Mouse (Mus musculus) liver, postnatal 0 days (tissue): Measurements from ENCODE around the gene Ppp1r16b. TPM values are rescaled to one million over a fixed set of nuclear protein-coding genes. Genes with fewer than 3 reads are reported as not detected.

ENCODE experiments used
- ATAC-seq: fragments of 200-750 bp; cut with Nextera tagmentation; 2 replicates; pipeline ENCODE4 v1.8.0; 2017; ENCODE audit warnings: mild to moderate bottlenecking, moderate library complexity
- DNase-seq: peaks from one replicate; pipeline ENCODE4 v3.0.0-alpha.2; 2016
- H3K27ac ChIP-seq: fragments of 300-500 bp; sonication (generic); 2 replicates; pipeline ENCODE4 v1.5.1; 2014; ENCODE audit warnings: antibody characterized with exemption, moderate library complexity, mild to moderate bottlenecking, low read depth
- H3K27me3 ChIP-seq: fragments of 300-500 bp; sonication (generic); 2 replicates; pipeline ENCODE4 v1.6.1; 2014; ENCODE audit warnings: low read length, control low read depth, mixed read lengths; ENCODE audit not compliant: insufficient read depth
- H3K36me3 ChIP-seq: fragments of 300-500 bp; sonication (generic); replicated peaks from 2 replicates; pipeline ENCODE4 v1.6.1; 2014; ENCODE audit warnings: mild to moderate bottlenecking, control low read depth, low read length, moderate library complexity, mixed read lengths; ENCODE audit not compliant: insufficient read depth
- H3K4me1 ChIP-seq: fragments of 300-500 bp; sonication (generic); 2 replicates; pipeline ENCODE4 v1.6.1; 2014; ENCODE audit warnings: antibody characterized with exemption, mild to moderate bottlenecking, control low read depth; ENCODE audit not compliant: insufficient read depth
- H3K4me2 ChIP-seq: fragments of 300-500 bp; sonication (generic); 2 replicates; pipeline ENCODE4 v1.6.1; 2014; ENCODE audit warnings: low read depth, mild to moderate bottlenecking, low read length, moderate library complexity, mixed read lengths
- H3K4me3 ChIP-seq: fragments of 300-500 bp; sonication (generic); 2 replicates; pipeline ENCODE4 v1.5.1; 2014; ENCODE audit warnings: low read depth, low read length
- H3K9ac ChIP-seq: fragments of 300-500 bp; sonication (generic); replicated peaks from 2 replicates; pipeline ENCODE4 v1.6.1; 2014; ENCODE audit warnings: mild to moderate bottlenecking, moderate library complexity
- H3K9me3 ChIP-seq: fragments of 300-500 bp; sonication (generic); 2 replicates; pipeline ENCODE4 v1.6.1; 2016; ENCODE audit warnings: mild to moderate bottlenecking, control low read depth, low read length, mixed read lengths
- CTCF ChIP-seq: sonication (generic); IDR thresholded peaks from 2 replicates; pipeline ENCODE4 v1.5.1; 2016; ENCODE audit warnings: antibody characterized with exemption, low read depth
- EP300 ChIP-seq: IDR thresholded peaks from 2 replicates; pipeline ENCODE4 v1.6.1; 2016; ENCODE audit warnings: antibody characterized with exemption, low read depth, mild to moderate bottlenecking
- WGBS: fragments of 180-500 bp; shearing (Covaris S2); extraction: QIAGEN DNeasy Blood & Tissue Kit; methylation state at CpG from one replicate; pipeline ENCODE4 v1.1.7; 2014; ENCODE audit not compliant: insufficient replicate concordance; 5-methylcytosine and 5-hydroxymethylcytosine counted together
- polyA plus RNA-seq: library from polyadenylated mRNA; unstranded; fragments of >200 nt; fragmentation: Nextera tagmentation; extraction: Ambion mirVana; gene quantifications from 2 replicates; pipeline ENCODE4 v1.2.1, GENCODE M21; 2015

The Ppp1r16b gene
- polyA plus RNA-seq, 1 experiment from 2014 or later: 2.9 TPM

GRCm38 (mm10) chr2:158742431-158742830 is 77.2 kb downstream of the Ppp1r16b start:
- Histone ChIP-seq H3K9ac (no peak overlapping the region), H3K27ac (no peak overlapping the region), H3K4me2 (no peak overlapping the region), H3K27me3 (no peaks in the 10 kb centered on the region), H3K36me3 (no peaks in the 10 kb centered on the region), H3K4me3 (no peak overlapping the region), H3K9me3 (no peaks in the 10 kb centered on the region), H3K4me1 (no peaks in the 10 kb centered on the region)
- TF ChIP-seq CTCF (peak; percentile 30), EP300 (no peak)
- ATAC-seq (no peak), DNase-seq (no peak)
- 71% methylated on average over 5 of the region's 5 CpGs for WGBS

DNA sequence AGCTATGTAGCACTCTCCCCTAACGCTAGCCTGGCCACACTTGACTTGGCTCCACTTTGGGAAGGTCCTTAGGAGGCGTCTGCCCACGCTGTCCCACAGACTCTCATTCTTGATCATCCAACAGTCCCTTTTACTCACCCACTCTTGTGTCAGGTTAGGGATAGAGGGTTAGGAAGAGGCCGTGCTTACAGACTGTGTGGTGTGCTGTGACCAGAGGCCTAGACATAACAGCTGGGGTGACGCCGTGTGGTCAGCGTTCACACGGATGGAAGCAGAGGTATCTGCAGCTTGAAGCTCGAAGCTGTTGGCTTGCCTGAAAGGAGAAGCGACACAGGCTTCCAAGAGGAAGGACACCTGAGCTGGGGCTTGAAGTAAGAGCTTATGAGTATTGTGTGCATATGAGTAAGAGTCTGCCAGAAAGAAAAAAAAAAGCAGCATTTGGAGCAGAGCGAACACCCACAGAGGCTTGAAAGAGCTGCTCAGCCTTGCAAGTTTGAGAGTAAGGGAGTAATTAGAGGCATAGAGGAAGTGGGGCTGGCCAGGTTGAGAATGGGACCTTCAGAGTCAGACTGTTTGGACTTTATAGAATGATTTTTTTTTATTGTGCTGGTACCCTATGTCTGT is 78.4 kb downstream of the Ppp1r16b start:
- ATAC-seq (no peak), DNase-seq (no peak)
- no peaks in the 10 kb centered on the region for H3K27me3 ChIP-seq
- 79% methylated on average over 11 of the region's 11 CpGs for WGBS
- H3K4me3 ChIP-seq: no peak overlapping the region
- H3K4me2 ChIP-seq: no peak overlapping the region
- no peak overlapping the region for H3K27ac ChIP-seq
- no peak overlapping the region for H3K9ac ChIP-seq
- TF ChIP-seq CTCF (no peak), EP300 (no peak)
- H3K4me1 ChIP-seq: no peaks in the 10 kb centered on the region
- H3K9me3 ChIP-seq: no peaks in the 10 kb centered on the region
- H3K36me3 ChIP-seq: no peaks in the 10 kb centered on the region

DNA sequence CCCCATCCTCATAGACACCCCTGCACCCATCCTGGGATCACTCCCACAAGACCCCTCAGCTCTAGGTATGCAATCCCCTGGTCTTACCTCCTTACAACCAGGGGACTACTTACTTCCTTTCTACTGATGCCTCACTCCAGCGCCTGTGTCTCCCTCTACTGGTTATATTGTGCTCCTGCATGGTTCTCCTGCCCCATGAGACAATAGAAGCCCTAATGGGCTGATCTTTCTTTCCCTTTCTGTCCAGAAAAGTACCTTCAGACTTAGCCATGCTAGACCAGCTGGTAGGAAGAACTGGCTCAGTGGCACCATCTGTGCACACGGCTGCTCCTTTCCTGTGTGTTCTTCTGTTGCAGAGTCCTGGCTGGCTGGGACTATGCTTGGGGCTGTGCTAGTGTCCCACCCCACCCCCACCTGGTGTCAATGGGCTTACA is 79.9 kb downstream of the Ppp1r16b start:
- Histone ChIP-seq H3K4me3 (no peak overlapping the region), H3K4me2 (no peak overlapping the region)

DNA sequence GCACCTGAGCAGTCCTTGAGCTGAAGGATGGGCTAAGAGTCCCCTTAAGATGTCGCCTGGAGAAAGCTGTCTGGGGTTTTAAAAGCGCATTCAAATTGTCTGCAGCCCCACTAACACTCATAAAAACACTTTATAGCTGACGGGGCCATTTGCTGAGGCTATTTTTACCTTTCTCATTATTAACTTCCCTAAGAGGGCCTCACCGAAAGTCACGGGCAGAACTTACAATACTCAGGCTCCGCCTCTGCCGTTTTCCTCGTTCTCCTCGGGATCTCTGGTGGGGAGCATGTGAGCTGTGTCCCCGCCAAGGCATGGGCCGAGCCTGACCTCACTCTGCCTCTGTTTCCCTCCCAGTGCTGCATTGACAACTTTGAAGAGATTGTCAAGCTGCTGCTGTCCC is 81.0 kb downstream of the Ppp1r16b start:
- ATAC-seq (no peak), DNase-seq (no peak)
- no peaks in the 10 kb centered on the region for H3K27me3 ChIP-seq
- H3K27ac ChIP-seq: no peak overlapping the region
- H3K9ac ChIP-seq: no peak overlapping the region
- no peaks in the 10 kb centered on the region for H3K36me3 ChIP-seq
- H3K9me3 ChIP-seq: no peaks in the 10 kb centered on the region
- H3K4me3 ChIP-seq: no peak overlapping the region
- WGBS: 54% methylated on average over 11 of the region's 11 CpGs
- no peaks in the 10 kb centered on the region for H3K4me1 ChIP-seq
- no peak overlapping the region for H3K4me2 ChIP-seq
- TF ChIP-seq EP300 (no peak), CTCF (no peak)

More for the DNA sequence above, 79.9 kb downstream of the Ppp1r16b start:
- H3K27me3 ChIP-seq: no peaks in the 10 kb centered on the region
- WGBS: 13% methylated on average over 2 of the region's 2 CpGs
- H3K36me3 ChIP-seq: no peaks in the 10 kb centered on the region
- peak; percentile 40 for DNase-seq
- ATAC-seq: 0 out of 2 replicates have a peak, but pooled peaks have one; percentile 15
- no peak overlapping the region for H3K9ac ChIP-seq
- H3K9me3 ChIP-seq: no peaks in the 10 kb centered on the region
- no peaks in the 10 kb centered on the region for H3K4me1 ChIP-seq
- no peak for TF ChIP-seq EP300
- TF ChIP-seq CTCF: peak; percentile 86
- no peak overlapping the region for H3K27ac ChIP-seq

GRCm38 (mm10) chr2:158749366-158749765 is 84.2 kb downstream of the Ppp1r16b start:
- WGBS: 83% methylated on average over 9 of the region's 9 CpGs
- ATAC-seq: 0 out of 2 replicates have a peak, but pooled peaks have one; percentile 19
- Histone ChIP-seq H3K27me3 (no peaks in the 10 kb centered on the region), H3K4me2 (no peak overlapping the region), H3K4me3 (no peak overlapping the region), H3K9ac (no peak overlapping the region), H3K4me1 (no peaks in the 10 kb centered on the region), H3K36me3 (no peaks in the 10 kb centered on the region), H3K9me3 (no peaks in the 10 kb centered on the region), H3K27ac (no peak overlapping the region)
- no peak for DNase-seq
- TF ChIP-seq CTCF (no peak), EP300 (no peak)

DNA sequence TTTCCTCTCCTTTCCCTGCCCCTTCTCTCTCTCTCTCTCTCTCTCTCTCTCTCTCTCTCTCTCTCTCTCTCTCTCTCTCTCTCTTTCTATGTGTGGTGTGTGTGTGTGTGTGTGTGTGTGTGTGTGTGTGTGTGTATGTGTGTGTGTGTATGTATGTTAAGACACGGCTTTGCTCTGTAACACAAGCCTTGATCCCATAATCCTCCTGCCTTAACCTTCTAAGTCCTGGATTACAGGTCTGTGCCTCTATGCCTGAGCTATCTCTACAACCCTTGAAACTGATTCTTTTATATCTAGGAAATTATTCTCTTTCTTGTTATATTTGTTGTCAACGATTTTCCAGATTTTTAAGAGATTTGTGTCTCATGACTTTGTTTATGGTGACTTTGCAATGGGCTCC is 95.0 kb downstream of the Ppp1r16b start:
- Histone ChIP-seq H3K4me1 (no peaks in the 10 kb centered on the region; the same call in 1 of the 2 replicates), H3K36me3 (no peaks in the 10 kb centered on the region), H3K4me3 (no peak overlapping the region), H3K27me3 (no peaks in the 10 kb centered on the region), H3K9ac (no peak overlapping the region), H3K27ac (no peak overlapping the region), H3K4me2 (no peak overlapping the region), H3K9me3 (no peaks in the 10 kb centered on the region)
- ATAC-seq: no peak
- no peak for DNase-seq
- WGBS: 84% methylated on average over 2 of the region's 2 CpGs
- no peak for TF ChIP-seq EP300
- no peak for TF ChIP-seq CTCF
